Mouse (Mus musculus): ENCODE results near the gene Paqr9. TPM values are rescaled to one million over a fixed set of nuclear protein-coding genes. Genes with fewer than 3 reads are reported as not detected.

Paqr9 gene
- polyA plus RNA-seq, 2 experiments: 0.08 to 0.33 TPM

DNA sequence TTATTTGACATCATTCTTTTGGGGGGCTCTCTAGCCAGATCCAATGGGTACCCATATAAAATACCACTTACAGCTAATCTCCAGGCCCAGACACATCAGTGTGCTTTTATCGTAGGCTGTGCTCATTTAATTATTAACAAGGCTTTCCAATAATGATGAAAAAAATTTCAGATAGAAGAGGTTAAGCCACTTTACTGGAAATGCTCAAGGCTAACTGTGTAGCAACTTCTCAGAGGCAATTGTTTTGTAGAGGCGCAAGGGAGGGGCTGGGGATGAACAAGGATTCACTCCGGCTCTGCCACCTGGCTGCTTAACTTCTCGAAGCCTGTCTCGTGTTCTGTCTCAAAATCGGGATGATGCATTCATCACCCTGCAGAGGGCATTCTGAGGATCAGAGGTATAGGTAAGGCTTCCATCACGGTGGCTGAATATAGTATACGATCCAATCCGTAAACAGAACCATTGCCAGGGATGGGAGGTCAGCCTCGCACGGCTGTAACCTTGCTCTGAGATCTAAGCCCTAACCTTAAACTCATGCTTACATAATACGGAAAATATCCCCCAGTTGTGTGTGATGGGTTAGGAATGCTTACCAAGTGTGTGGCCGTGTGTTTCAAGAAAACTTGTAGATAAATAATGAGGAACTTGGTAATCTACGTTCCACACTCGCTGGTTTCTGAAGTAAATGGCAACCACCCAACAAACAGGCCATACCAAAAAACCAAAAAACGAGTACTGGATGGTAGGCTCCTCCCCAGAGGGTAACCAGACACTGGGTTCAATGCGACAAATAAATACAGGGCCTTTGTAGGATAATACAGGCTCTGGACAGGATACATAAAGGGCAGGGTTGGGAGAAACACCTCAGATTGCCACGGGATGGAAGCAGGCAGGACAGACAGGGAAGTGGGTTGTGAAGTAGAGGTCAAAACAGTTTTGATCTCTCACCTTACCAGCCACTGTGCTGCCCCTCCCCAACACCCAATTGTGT is 4.9 kb upstream of the Paqr9 start:
- Histone ChIP-seq H3K36me3 (ENCODE audit: control insufficient read depth, insufficient read depth, low read length) (no peaks in the 10 kb centered on the region), H3K27ac (replicated peaks; ENCODE audit: low read depth, low read length) (no peak overlapping the region), H3K27me3 (ENCODE audit: control insufficient read depth, insufficient read depth, low read length) (peaks cover 23% of the 10 kb centered on the region), H3K9me3 (ENCODE audit: control insufficient read depth, low read length) (no peaks in the 10 kb centered on the region), H3K4me1 (ENCODE audit: control insufficient read depth, insufficient read depth, low read length) (no peaks in the 10 kb centered on the region; the same call in 1 of the 2 replicates), H3K4me3 (replicated peaks; ENCODE audit: low read length) (no peak overlapping the region), H3K4me2 (replicated peaks; ENCODE audit: low read depth, low read length, severe bottlenecking) (no peak overlapping the region), H3K9ac (ENCODE audit: low read depth, low read length, severe bottlenecking) (no peak overlapping the region)
- ATAC-seq (ENCODE audit: low FRiP score, low read depth): no peak
- DNase-seq (ENCODE audit: low spot score): no peak
- WGBS: 77% methylated on average over 18 of the region's 18 CpGs
- TF ChIP-seq POLR2A (IDR thresholded peaks at IDR 0.05; ENCODE audit: borderline replicate concordance, extremely low read depth, insufficient read depth, insufficient read length): no peak

DNA sequence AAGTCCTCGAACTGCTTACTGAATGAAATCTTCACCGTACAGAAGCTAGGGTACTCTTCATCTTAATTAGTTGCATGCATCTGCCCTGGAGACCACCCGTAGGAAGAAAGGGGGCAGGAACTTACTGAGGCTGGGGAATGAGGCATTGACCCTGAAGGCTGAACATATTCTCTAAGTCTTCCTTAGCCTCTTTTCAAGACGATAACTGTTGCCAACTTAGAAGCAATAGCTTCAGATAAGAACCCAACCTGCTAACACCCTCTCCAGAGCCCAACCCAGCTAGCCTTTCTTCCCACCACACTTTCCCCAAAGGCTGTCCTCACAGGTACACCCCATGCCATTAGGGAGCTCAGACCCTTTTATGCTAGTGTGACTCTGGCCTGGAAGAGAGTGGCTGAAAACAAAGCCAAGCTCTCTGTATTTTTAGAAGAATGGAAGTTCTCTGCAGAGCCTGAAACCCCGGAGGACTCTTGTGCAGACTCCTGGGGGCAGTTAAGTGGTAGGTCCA is 4.2 kb upstream of the Paqr9 start:
- no peak for ATAC-seq (ENCODE audit: low FRiP score, low read depth)
- no peaks in the 10 kb centered on the region for H3K36me3 ChIP-seq (ENCODE audit: control insufficient read depth, insufficient read depth, low read length)
- H3K4me1 ChIP-seq (ENCODE audit: control insufficient read depth, insufficient read depth, low read length): peaks cover 5% of the 10 kb centered on the region; the same call in 1 of the 2 replicates
- H3K9ac ChIP-seq (ENCODE audit: low read depth, low read length, severe bottlenecking): no peak overlapping the region
- no peak for DNase-seq (ENCODE audit: low spot score)
- no peaks in the 10 kb centered on the region for H3K9me3 ChIP-seq (ENCODE audit: control insufficient read depth, low read length)
- H3K4me2 ChIP-seq (replicated peaks; ENCODE audit: low read depth, low read length, severe bottlenecking): no peak overlapping the region
- TF ChIP-seq POLR2A (IDR thresholded peaks at IDR 0.05; ENCODE audit: borderline replicate concordance, extremely low read depth, insufficient read depth, insufficient read length): no peak
- H3K27me3 ChIP-seq (ENCODE audit: control insufficient read depth, insufficient read depth, low read length): peaks cover 29% of the 10 kb centered on the region
- 62% methylated on average over 5 of the region's 5 CpGs for WGBS
- no peak overlapping the region for H3K4me3 ChIP-seq (replicated peaks; ENCODE audit: low read length)
- no peak overlapping the region for H3K27ac ChIP-seq (replicated peaks; ENCODE audit: low read depth, low read length)

DNA sequence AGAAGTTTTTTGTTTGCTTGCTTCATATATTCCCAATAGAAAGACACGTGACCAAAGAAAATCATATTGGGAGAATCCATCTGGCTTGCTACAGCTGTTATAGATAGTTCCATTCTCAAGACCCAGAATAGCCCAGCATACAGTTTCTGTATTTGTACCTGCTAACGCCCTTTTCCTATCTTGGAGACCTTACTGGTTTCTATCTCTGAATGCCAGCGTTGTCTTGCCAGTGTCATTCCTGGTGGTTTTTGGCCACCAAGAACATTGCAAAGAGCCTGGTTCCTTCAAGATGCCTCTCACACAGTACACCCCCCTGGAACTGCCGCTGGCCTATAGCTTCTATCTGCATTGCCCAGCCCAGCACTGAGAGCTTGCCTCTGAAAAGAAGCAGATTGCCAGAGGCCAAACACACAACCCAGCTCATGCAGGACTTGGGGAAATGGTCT is 3.4 kb upstream of the Paqr9 start:
- no peaks in the 10 kb centered on the region for H3K36me3 ChIP-seq (ENCODE audit: control insufficient read depth, insufficient read depth, low read length)
- TF ChIP-seq POLR2A (IDR thresholded peaks at IDR 0.05; ENCODE audit: borderline replicate concordance, extremely low read depth, insufficient read depth, insufficient read length): no peak
- whole genome bisulfite sequencing: 88% methylated on average over 4 of the region's 4 CpGs
- peaks cover 6% of the 10 kb centered on the region; the same call in 1 of the 2 replicates for H3K4me1 ChIP-seq (ENCODE audit: control insufficient read depth, insufficient read depth, low read length)
- H3K27ac ChIP-seq (replicated peaks; ENCODE audit: low read depth, low read length): no peak overlapping the region
- no peak overlapping the region for H3K4me2 ChIP-seq (replicated peaks; ENCODE audit: low read depth, low read length, severe bottlenecking)
- H3K9me3 ChIP-seq (ENCODE audit: control insufficient read depth, low read length): no peaks in the 10 kb centered on the region
- no peak overlapping the region for H3K9ac ChIP-seq (ENCODE audit: low read depth, low read length, severe bottlenecking)
- ATAC-seq (ENCODE audit: low FRiP score, low read depth) (no peak), DNase-seq (ENCODE audit: low spot score) (no peak)
- no peak overlapping the region for H3K4me3 ChIP-seq (replicated peaks; ENCODE audit: low read length)
- H3K27me3 ChIP-seq (ENCODE audit: control insufficient read depth, insufficient read depth, low read length): peaks cover 37% of the 10 kb centered on the region

DNA sequence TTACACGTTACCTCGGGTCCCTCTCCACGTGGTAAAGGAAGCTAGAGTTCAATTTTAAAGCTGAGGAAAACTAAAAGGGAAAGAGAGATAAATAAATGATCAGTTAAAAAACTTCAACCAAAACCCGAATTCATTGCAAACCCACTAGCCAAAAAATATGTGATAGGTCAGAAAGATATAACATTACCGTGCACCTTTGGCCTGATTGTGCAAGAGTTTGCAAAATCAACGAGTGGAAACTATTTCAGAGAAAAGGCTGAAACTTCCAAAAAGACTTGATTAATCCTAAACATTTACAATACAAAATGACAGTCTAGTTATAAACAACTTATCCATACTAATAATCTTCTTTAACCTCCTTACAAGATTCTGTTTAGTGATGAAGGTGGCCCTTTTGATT is 1.7 kb upstream of the Paqr9 start:
- no peak for ATAC-seq (ENCODE audit: low FRiP score, low read depth)
- 67% methylated on average over 6 of the region's 6 CpGs for WGBS

DNA sequence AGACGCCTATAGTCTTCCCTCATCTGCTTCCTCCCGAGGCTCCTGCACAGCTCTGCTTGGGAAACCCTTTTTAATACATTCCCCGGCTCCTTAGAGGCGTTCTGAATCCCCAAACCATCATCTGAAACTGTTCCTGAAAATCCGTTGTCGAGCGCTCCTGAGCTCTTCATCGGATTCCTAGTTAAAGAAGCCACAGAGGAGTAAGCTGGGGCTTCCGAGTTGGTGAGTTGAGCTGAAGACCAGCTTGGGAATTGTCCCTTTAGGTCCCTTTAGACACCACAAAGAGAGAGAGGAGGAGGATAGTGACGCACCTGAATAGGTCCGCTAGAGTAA is 765 bp upstream of the Paqr9 start:
- no peak for ATAC-seq (ENCODE audit: low FRiP score, low read depth)
- H3K36me3 ChIP-seq (ENCODE audit: control insufficient read depth, insufficient read depth, low read length): no peaks in the 10 kb centered on the region
- peak overlapping the region; percentile 95 for H3K4me2 ChIP-seq (replicated peaks; ENCODE audit: low read depth, low read length, severe bottlenecking)
- H3K9me3 ChIP-seq (ENCODE audit: control insufficient read depth, low read length): no peaks in the 10 kb centered on the region
- peak overlapping the region; percentile 54 for H3K4me3 ChIP-seq (replicated peaks; ENCODE audit: low read length)
- H3K27me3 ChIP-seq (ENCODE audit: control insufficient read depth, insufficient read depth, low read length): peaks cover 46% of the 10 kb centered on the region
- 12% methylated on average over 11 of the region's 11 CpGs for WGBS
- H3K27ac ChIP-seq (replicated peaks; ENCODE audit: low read depth, low read length): no peak overlapping the region
- peak overlapping the region; percentile 58 for H3K9ac ChIP-seq (ENCODE audit: low read depth, low read length, severe bottlenecking)
- no peak for DNase-seq (ENCODE audit: low spot score)
- no peak for TF ChIP-seq POLR2A (IDR thresholded peaks at IDR 0.05; ENCODE audit: borderline replicate concordance, extremely low read depth, insufficient read depth, insufficient read length)
- H3K4me1 ChIP-seq (ENCODE audit: control insufficient read depth, insufficient read depth, low read length): peaks cover 6% of the 10 kb centered on the region; the same call in 1 of the 2 replicates

More for the DNA sequence above, 1.7 kb upstream of the Paqr9 start:
- Histone ChIP-seq H3K9ac (ENCODE audit: low read depth, low read length, severe bottlenecking) (no peak overlapping the region), H3K27ac (replicated peaks; ENCODE audit: low read depth, low read length) (no peak overlapping the region), H3K36me3 (ENCODE audit: control insufficient read depth, insufficient read depth, low read length) (no peaks in the 10 kb centered on the region), H3K4me1 (ENCODE audit: control insufficient read depth, insufficient read depth, low read length) (peaks cover 6% of the 10 kb centered on the region; the same call in 1 of the 2 replicates), H3K27me3 (ENCODE audit: control insufficient read depth, insufficient read depth, low read length) (peaks cover 46% of the 10 kb centered on the region), H3K4me3 (replicated peaks; ENCODE audit: low read length) (no peak overlapping the region), H3K4me2 (replicated peaks; ENCODE audit: low read depth, low read length, severe bottlenecking) (no peak overlapping the region), H3K9me3 (ENCODE audit: control insufficient read depth, low read length) (no peaks in the 10 kb centered on the region)
- DNase-seq (ENCODE audit: low spot score): no peak
- no peak for TF ChIP-seq POLR2A (IDR thresholded peaks at IDR 0.05; ENCODE audit: borderline replicate concordance, extremely low read depth, insufficient read depth, insufficient read length)
